Mouse (Mus musculus): ENCODE results near the gene Rsph3a. TPM values are rescaled to one million over a fixed set of nuclear protein-coding genes. Genes with fewer than 3 reads are reported as not detected.

Gene Rsph3a
- polyA plus RNA-seq (2012; rRNA removed): 52.8 and 67.8 TPM in 2 replicates

DNA sequence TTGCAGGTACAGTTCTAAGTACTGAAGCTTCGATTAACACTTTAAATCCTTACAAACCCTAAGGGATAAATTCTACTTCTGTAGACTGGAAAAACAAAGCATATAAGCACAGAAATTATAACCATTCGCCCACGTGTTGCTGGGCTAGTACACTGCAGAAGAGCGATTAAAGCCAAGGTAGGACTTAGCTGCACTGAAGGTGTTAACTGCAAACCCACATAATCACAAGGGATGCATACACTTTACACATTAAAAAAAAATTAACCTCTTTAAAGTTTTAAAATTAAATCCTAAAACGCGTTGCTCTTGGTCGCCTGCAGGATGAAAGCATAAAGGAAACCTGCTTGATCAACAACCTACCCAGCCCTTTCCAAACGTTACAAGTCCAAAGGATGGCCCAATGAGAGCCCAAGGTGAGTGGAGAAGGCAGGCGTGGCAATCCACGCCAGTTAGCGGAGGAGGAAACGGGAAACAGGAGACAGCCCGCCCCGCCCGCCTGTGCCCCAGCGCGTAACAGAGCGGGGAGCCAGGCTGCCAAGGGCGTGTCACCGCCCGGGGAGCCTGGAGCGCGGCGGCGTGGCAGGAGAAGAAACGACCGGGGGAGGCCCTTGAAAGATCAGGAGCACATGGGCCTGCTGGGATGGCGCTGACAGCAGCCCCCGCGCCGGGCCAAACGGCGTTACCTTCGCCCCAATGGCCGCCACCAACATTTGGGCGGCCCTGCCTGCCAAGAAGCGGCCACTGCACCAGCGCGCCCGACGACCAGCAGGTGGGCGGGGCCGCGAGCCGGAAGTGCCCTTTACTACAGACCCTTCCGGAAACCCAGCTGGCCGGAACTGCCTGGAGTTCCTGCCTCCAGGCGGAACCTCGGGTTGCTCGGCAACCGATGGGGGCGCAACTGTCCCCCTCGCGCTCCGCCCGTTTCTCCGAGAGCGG is at the start of gene Rsph3a:
Gene Rsph3a, plus strand, starts transcription at position 498 of the 936 bp plus-strand sequence.

DNA sequence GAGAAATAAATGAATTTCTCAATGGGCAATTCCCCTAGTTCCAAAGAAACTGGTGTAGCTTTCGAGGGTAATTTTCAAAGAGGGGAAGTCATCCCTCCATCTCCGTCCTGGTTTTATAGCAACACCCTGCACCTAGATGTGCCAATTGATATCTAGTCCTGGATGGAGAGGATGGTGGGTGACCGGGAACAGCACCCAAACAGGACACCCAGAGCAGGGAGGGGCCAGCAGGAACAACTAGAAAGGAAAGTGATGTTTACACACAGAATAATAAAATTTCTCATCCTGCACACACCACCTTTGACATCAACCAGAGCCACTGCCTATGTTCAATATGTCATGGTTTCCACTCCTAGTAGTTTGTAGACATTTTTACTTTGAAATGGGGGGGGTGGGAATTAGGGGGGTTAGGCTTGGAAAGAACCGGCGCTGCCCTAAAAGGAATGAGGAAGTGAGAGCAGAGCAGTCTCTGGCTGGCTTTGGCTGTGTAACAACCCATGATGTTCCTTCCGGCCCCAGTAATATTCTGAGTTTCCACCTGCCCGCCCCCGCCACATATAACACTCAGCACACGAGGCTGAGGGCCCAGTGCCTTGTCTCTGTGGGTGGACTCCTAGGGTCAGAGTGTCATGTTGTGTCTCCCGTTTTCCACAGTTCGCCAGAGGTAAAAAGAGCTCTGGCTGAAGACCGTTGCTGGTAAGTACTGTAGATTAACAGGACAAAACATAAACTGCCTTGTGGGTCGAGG is 19.8 kb upstream of the Rsph3a start, which contains the start of gene Tagap:
Gene Tagap, plus strand, starts transcription at position 588 of the 748 bp plus-strand sequence.

Other genes starting within 250 kb of the Rsph3a start
- 2.7 and 7.2 TPM in 2 replicates for gene Fndc1, start 118.3 kb upstream of the Rsph3a start, polyA plus RNA-seq (2012; rRNA removed)
- 0.56 and 0.59 TPM in 2 replicates for gene Tagap, start 19.6 kb upstream of the Rsph3a start, polyA plus RNA-seq (2012; rRNA removed)
- 0.17 and 0.59 TPM in 2 replicates for gene Gm49673, start 202.2 kb downstream of the Rsph3a start, polyA plus RNA-seq (2012; rRNA removed)
- gene Rnaset2a, start 202.5 kb downstream of the Rsph3a start, polyA plus RNA-seq (2012; rRNA removed): 16.5 and 18.5 TPM in 2 replicates
- 15.2 and 15.8 TPM in 2 replicates for gene Fgfr1op, start 219.9 kb downstream of the Rsph3a start, polyA plus RNA-seq (2012; rRNA removed)